Mouse (Mus musculus): Measurements from ENCODE around the gene Syne2.

- TF ChIP-seq CTCF (IDR thresholded peaks at IDR 0.05; ENCODE audit: insufficient read depth, low read length) (no peak), POLR2A (IDR thresholded peaks at IDR 0.05; ENCODE audit: borderline replicate concordance, extremely low read depth, low read depth, low read length) (no peak)
Measured at GRCm38 (mm10) chr12:75908466-75908865, 90.5 kb downstream of the Syne2 start.
